Mouse (Mus musculus): ENCODE measurements around the gene Rps2. TPM values are rescaled to one million over a fixed set of nuclear protein-coding genes. Genes with fewer than 3 reads are reported as not detected.
"Not testable (repeated sequence)": the region's sequence is repeated elsewhere in the genome, so short reads cannot be mapped to it uniquely, and the experiment has no call there.

Rps2 gene
- polyA plus RNA-seq, 1 experiment from 2014 or later, result 1,161 TPM

GRCm38 (mm10) chr17:24705821-24706220 is 12.1 kb upstream of the Rps2 start:
- Histone ChIP-seq H3K4me1 (replicated peaks) (peaks cover 14% of the 10 kb centered on the region; the same call in 1 of the 2 replicates), H3K9me3 (no peaks in the 10 kb centered on the region), H3K4me2 (no peak overlapping the region; the same call in 1 of the 2 replicates), H3K27ac (no peak overlapping the region), H3K9ac (replicated peaks) (no peak overlapping the region), H3K4me3 (replicated peaks) (no peak overlapping the region), H3K36me3 (peaks cover 46% of the 10 kb centered on the region), H3K27me3 (no peaks in the 10 kb centered on the region)
- ATAC-seq (ENCODE audit: insufficient number of reproducible peaks, insufficient read depth, low FRiP score, low TSS enrichment, low read depth), result no peak
- WGBS, result 93% methylated on average over 3 of the region's 3 CpGs

GRCm38 (mm10) chr17:24706982-24707800 is 10.7 kb upstream of the Rps2 start, which contains the start of gene Tbl3:
Gene Tbl3, minus strand, starts transcription at chr17:24707660.
- 4% methylated on average over 32 of the region's 32 CpGs for WGBS
- no peaks in the 10 kb centered on the region for H3K9me3 ChIP-seq
- H3K4me3 ChIP-seq (replicated peaks), result peak within 1 kb of the TSS; percentile 85
- peak; percentile 78; the same call in 1 of the 2 replicates for ATAC-seq (ENCODE audit: insufficient number of reproducible peaks, insufficient read depth, low FRiP score, low TSS enrichment, low read depth)
- peak within 1 kb of the TSS; percentile 73 for H3K9ac ChIP-seq (replicated peaks)
- no peaks in the 10 kb centered on the region for H3K27me3 ChIP-seq
- peaks cover 14% of the 10 kb centered on the region; the same call in 1 of the 2 replicates for H3K4me1 ChIP-seq (replicated peaks)
- H3K4me2 ChIP-seq, result peak within 1 kb of the TSS; percentile 85
- H3K36me3 ChIP-seq, result peaks cover 32% of the 10 kb centered on the region
- peak within 1 kb of the TSS; percentile 78 for H3K27ac ChIP-seq

GRCm38 (mm10) chr17:24707801-24708425 is 10.0 kb upstream of the Rps2 start:
- H3K27me3 ChIP-seq, result no peaks in the 10 kb centered on the region
- H3K4me2 ChIP-seq, result peak overlapping the region; percentile 85
- H3K9ac ChIP-seq (replicated peaks), result peak overlapping the region; percentile 73
- peak overlapping the region; percentile 85 for H3K4me3 ChIP-seq (replicated peaks)
- no peaks in the 10 kb centered on the region for H3K9me3 ChIP-seq
- 6% methylated on average over 24 of the region's 24 CpGs for WGBS
- ATAC-seq (ENCODE audit: insufficient number of reproducible peaks, insufficient read depth, low FRiP score, low TSS enrichment, low read depth), result 0 out of 2 replicates have a peak, but pooled peaks have one; percentile 13
- peak overlapping the region; percentile 78 for H3K27ac ChIP-seq
- H3K36me3 ChIP-seq, result peaks cover 25% of the 10 kb centered on the region
- peaks cover 14% of the 10 kb centered on the region; the same call in 1 of the 2 replicates for H3K4me1 ChIP-seq (replicated peaks)

GRCm38 (mm10) chr17:24708646-24709045 is 9.3 kb upstream of the Rps2 start:
- Histone ChIP-seq H3K4me3 (replicated peaks) (peak overlapping the region; percentile 85; the same call in 1 of the 2 replicates), H3K9ac (replicated peaks) (no peak overlapping the region), H3K4me2 (peak overlapping the region; percentile 85; the same call in 1 of the 2 replicates), H3K27me3 (no peaks in the 10 kb centered on the region), H3K4me1 (replicated peaks) (peaks cover 14% of the 10 kb centered on the region; the same call in 1 of the 2 replicates), H3K9me3 (no peaks in the 10 kb centered on the region), H3K27ac (no peak overlapping the region), H3K36me3 (peaks cover 19% of the 10 kb centered on the region)
- 31% methylated on average over 2 of the region's 2 CpGs for WGBS
- ATAC-seq (ENCODE audit: insufficient number of reproducible peaks, insufficient read depth, low FRiP score, low TSS enrichment, low read depth), result no peak

- H3K4me3 ChIP-seq (replicated peaks), result no peak overlapping the region
- H3K36me3 ChIP-seq, result peaks cover 35% of the 10 kb centered on the region
- no peak overlapping the region for H3K9ac ChIP-seq (replicated peaks)
- peaks cover 6% of the 10 kb centered on the region for H3K4me1 ChIP-seq (replicated peaks)
- H3K9me3 ChIP-seq, result no peaks in the 10 kb centered on the region
- 65% methylated on average over 6 of the region's 6 CpGs for WGBS
- no peak overlapping the region for H3K4me2 ChIP-seq
- no peak overlapping the region for H3K27ac ChIP-seq
- H3K27me3 ChIP-seq, result no peaks in the 10 kb centered on the region
- no peak for ATAC-seq (ENCODE audit: insufficient number of reproducible peaks, insufficient read depth, low FRiP score, low TSS enrichment, low read depth)
Measured at GRCm38 (mm10) chr17:24715556-24715955, 2.4 kb upstream of the Rps2 start.

GRCm38 (mm10) chr17:24716166-24716682 is 1.7 kb upstream of the Rps2 start:
- Histone ChIP-seq H3K27ac (no peak overlapping the region), H3K4me2 (no peak overlapping the region), H3K9me3 (no peaks in the 10 kb centered on the region), H3K9ac (replicated peaks) (no peak overlapping the region), H3K36me3 (peaks cover 39% of the 10 kb centered on the region), H3K27me3 (no peaks in the 10 kb centered on the region), H3K4me3 (replicated peaks) (no peak overlapping the region), H3K4me1 (replicated peaks) (peaks cover 9% of the 10 kb centered on the region)
- 96% methylated on average over 15 of the region's 15 CpGs for WGBS
- ATAC-seq (ENCODE audit: insufficient number of reproducible peaks, insufficient read depth, low FRiP score, low TSS enrichment, low read depth), result no peak

- Histone ChIP-seq H3K4me1 (replicated peaks) (peaks cover 32% of the 10 kb centered on the region), H3K9ac (replicated peaks) (peak overlapping the region; percentile 90), H3K4me2 (peak overlapping the region; percentile 70), H3K36me3 (peaks cover 53% of the 10 kb centered on the region), H3K4me3 (replicated peaks) (peak overlapping the region; percentile 81)
- H3K9me3 ChIP-seq; H3K27me3 ChIP-seq; ATAC-seq (ENCODE audit: insufficient number of reproducible peaks, insufficient read depth, low FRiP score, low TSS enrichment, low read depth); H3K27ac ChIP-seq: not testable (repeated sequence)
- WGBS, result 64% methylated on average over 5 of the region's 5 CpGs
Measured at GRCm38 (mm10) chr17:24718938-24719337, 1.0 kb downstream of the Rps2 start.

GRCm38 (mm10) chr17:24719494-24720222 is 1.7 kb downstream of the Rps2 start:
- under 1% methylated on average over 61 of the region's 61 CpGs for WGBS
- H3K9me3 ChIP-seq, result no peaks in the 10 kb centered on the region
- peak overlapping the region; percentile 81 for H3K4me3 ChIP-seq (replicated peaks)
- H3K4me2 ChIP-seq, result peak overlapping the region; percentile 82
- H3K27me3 ChIP-seq, result no peaks in the 10 kb centered on the region
- peak overlapping the region; percentile 90 for H3K9ac ChIP-seq (replicated peaks)
- peaks cover 53% of the 10 kb centered on the region for H3K36me3 ChIP-seq
- peak overlapping the region; percentile 93 for H3K27ac ChIP-seq
- ATAC-seq (ENCODE audit: insufficient number of reproducible peaks, insufficient read depth, low FRiP score, low TSS enrichment, low read depth), result peak; percentile 97
- H3K4me1 ChIP-seq (replicated peaks), result peaks cover 32% of the 10 kb centered on the region

- WGBS, result under 1% methylated on average over 11 of the region's 11 CpGs
- ATAC-seq (ENCODE audit: insufficient number of reproducible peaks, insufficient read depth, low FRiP score, low TSS enrichment, low read depth); H3K27me3 ChIP-seq; H3K9me3 ChIP-seq: not testable (repeated sequence)
- Histone ChIP-seq H3K36me3 (peaks cover 49% of the 10 kb centered on the region), H3K4me1 (replicated peaks) (peaks cover 32% of the 10 kb centered on the region), H3K9ac (replicated peaks) (peak overlapping the region; percentile 88), H3K4me3 (replicated peaks) (peak overlapping the region; percentile 81), H3K4me2 (peak overlapping the region; percentile 82), H3K27ac (peak overlapping the region; percentile 93)
Measured at GRCm38 (mm10) chr17:24720616-24721015, 2.7 kb downstream of the Rps2 start.

GRCm38 (mm10) chr17:24721383-24721955 is 3.6 kb downstream of the Rps2 start:
- peak overlapping the region; percentile 81 for H3K4me3 ChIP-seq (replicated peaks)

More at GRCm38 (mm10) chr17:24721383-24721955, 3.6 kb downstream of the Rps2 start:
- not testable (repeated sequence) for ATAC-seq (ENCODE audit: insufficient number of reproducible peaks, insufficient read depth, low FRiP score, low TSS enrichment, low read depth); H3K27me3 ChIP-seq; H3K9me3 ChIP-seq; H3K27ac ChIP-seq
- WGBS, result 57% methylated on average over 7 of the region's 7 CpGs
- H3K4me1 ChIP-seq (replicated peaks), result peaks cover 32% of the 10 kb centered on the region
- peaks cover 41% of the 10 kb centered on the region for H3K36me3 ChIP-seq
- H3K4me2 ChIP-seq, result peak overlapping the region; percentile 82
- H3K9ac ChIP-seq (replicated peaks), result peak overlapping the region; percentile 65
